Mouse (Mus musculus): ENCODE measurements around the gene Pakap.

DNA sequence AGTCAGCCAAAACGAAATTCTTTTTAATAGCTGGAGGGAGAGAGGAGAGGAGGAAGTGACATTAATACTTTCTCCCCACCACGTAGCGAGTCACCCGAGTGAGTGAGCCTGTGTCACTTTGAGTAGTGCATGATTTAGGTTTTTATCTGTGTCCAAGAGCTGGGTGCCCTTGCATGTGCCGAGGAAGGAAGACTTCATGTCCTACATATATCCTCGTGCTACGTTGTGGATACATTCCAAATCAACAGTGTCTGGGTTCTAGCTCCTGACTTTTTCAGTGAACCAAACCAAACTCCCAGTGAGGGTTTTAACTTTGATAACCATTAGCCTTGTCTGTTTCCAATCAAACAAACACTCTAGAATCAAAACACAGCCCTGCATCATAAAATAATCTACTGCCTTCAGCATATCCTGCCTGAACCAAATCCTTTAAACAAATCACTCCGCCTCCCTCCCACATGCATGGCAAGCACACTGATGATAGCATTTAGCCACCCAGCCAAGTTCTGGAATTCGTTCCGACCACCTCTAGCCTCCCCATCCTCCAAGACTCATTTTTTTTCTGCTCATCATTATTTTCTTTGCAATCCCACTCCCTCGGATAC, 175.4 kb downstream of the Pakap start:
- TF ChIP-seq CTCF (IDR thresholded peaks at IDR 0.05; ENCODE audit: low read depth): no peak
- TF ChIP-seq EP300 (IDR thresholded peaks at IDR 0.05; ENCODE audit: low read depth): no peak

All from liver, embryonic 14.5 days (tissue).